Mouse (Mus musculus) small intestine, adult 2 months (tissue): ENCODE results near the gene Gpr4.

Source experiments
- CTCF ChIP-seq: fragments of 200-500 bp; IDR thresholded peaks from 2 replicates; pipeline ENCODE4 v1.5.1; 2012; ENCODE audit warnings: low read depth, mild to moderate bottlenecking, control low read depth, inconsistent platforms, low read length, moderate library complexity, mixed read lengths; ENCODE audit not compliant: insufficient replicate concordance, insufficient read length; ENCODE audit errors: extremely low read depth
- POLR2A ChIP-seq: fragments of 200-500 bp; IDR thresholded peaks from 2 replicates; pipeline ENCODE4 v1.6.1; 2012; ENCODE audit warnings: low read depth, mild to moderate bottlenecking, control low read depth, inconsistent platforms, low read length, moderate library complexity

- TF ChIP-seq CTCF (no peak), POLR2A (no peak)
These were observed 35.1 kb upstream of the Gpr4 start for GRCm38 (mm10) chr7:19177216-19177615.
